Comparison of ENCODE assay signal across 8 mouse cellular contexts in the genomic region with DNA sequence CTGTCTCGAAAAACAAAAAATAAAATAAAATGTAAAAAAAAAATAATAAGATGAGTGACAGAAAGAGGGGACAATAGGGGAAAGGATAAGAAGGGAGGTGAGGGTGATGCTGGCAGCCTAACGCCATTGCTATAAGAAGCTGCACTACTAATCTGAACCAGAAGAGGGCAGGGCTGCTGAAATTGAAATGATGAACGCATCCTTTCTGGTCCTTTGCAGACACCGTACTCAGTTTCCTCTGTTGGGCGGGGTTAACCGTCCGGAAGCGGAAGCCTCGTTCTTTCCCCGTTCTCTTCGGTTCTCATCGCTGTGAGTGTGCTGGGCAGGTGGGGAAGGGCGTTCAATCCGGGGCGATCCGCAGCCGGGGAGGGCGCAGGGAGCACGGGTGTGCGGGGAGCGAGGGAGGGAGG. TPM values are rescaled to one million over a fixed set of nuclear protein-coding genes. Genes with fewer than 3 reads are reported as not detected.
DNase-seq lines count a peak whose midpoint lies in the region; ATAC-seq and TF ChIP-seq lines count a peak whose summit lies in the region.

TSS of gene Rpl38 (plus strand) at position 224 of the 410 bp plus-strand sequence.

- H3K27ac ChIP-seq in embryonic facial prominence, embryonic 11.5 days (replicated peaks; ENCODE audit: low read depth, low read length) = peak within 1 kb of the TSS; percentile 85
- peak within 1 kb of the TSS; percentile 92 for H3K27ac ChIP-seq in intestine, postnatal 0 days (ENCODE audit: low read depth, low read length)
- H3K27ac ChIP-seq in midbrain, embryonic 10.5 days (replicated peaks) = peak within 1 kb of the TSS; percentile 96

- under 1% methylated on average over 21 of the region's 21 CpGs for WGBS in embryonic facial prominence, embryonic 11.5 days
- WGBS in intestine, postnatal 0 days = 1% methylated on average over 21 of the region's 21 CpGs
- under 1% methylated on average over 21 of the region's 21 CpGs for WGBS in midbrain, embryonic 10.5 days

- peak within 1 kb of the TSS; percentile 94 for H3K9ac ChIP-seq in embryonic facial prominence, embryonic 11.5 days (replicated peaks; ENCODE audit: low read length)
- peak within 1 kb of the TSS; percentile 73 for H3K9ac ChIP-seq in intestine, postnatal 0 days (ENCODE audit: low read depth, low read length)

- peak; percentile 85 for DNase-seq in adrenal gland, postnatal 25 days
- peak; percentile 98 for DNase-seq in embryonic facial prominence, embryonic 11.5 days (ENCODE audit: low spot score)
- DNase-seq in left cerebral cortex, postnatal 36 days (ENCODE audit: low spot score in 2 of 2) = peak; percentile 92 to 96
- DNase-seq in midbrain, embryonic 10.5 days (ENCODE audit: low spot score) = peak; percentile 92
- DNase-seq in right cerebral cortex, postnatal 36 days (ENCODE audit: low spot score in 2 of 2) = peak; percentile 88 to 93
- peak; percentile 86 to 91 for DNase-seq in urinary bladder, postnatal 4 days (ENCODE audit: low spot score in 2 of 2)

- H3K27me3 ChIP-seq in embryonic facial prominence, embryonic 11.5 days (ENCODE audit: control insufficient read depth, insufficient read depth, low read length) = no peaks in the 10 kb centered on the region
- H3K27me3 ChIP-seq in intestine, postnatal 0 days (replicated peaks; ENCODE audit: control insufficient read depth, insufficient read depth, low read length) = 0 out of 2 replicates have a peak, but pooled peaks cover 9% of the 10 kb centered on the region
- peaks cover 10% of the 10 kb centered on the region for H3K27me3 ChIP-seq in midbrain, embryonic 10.5 days (ENCODE audit: low read depth, poor library complexity, severe bottlenecking)

- H3K4me2 ChIP-seq in embryonic facial prominence, embryonic 11.5 days (ENCODE audit: low read depth, low read length) = peak within 1 kb of the TSS; percentile 85
- H3K4me2 ChIP-seq in intestine, postnatal 0 days (replicated peaks; ENCODE audit: low read depth) = peak within 1 kb of the TSS; percentile 78

- peak within 1 kb of the TSS; percentile 84 for H3K4me3 ChIP-seq in embryonic facial prominence, embryonic 11.5 days (ENCODE audit: low read depth, low read length)
- peak within 1 kb of the TSS; percentile 81 for H3K4me3 ChIP-seq in intestine, postnatal 0 days (ENCODE audit: low read depth, low read length)
- peak within 1 kb of the TSS; percentile 95 for H3K4me3 ChIP-seq in midbrain, embryonic 10.5 days

- no peaks in the 10 kb centered on the region for H3K4me1 ChIP-seq in embryonic facial prominence, embryonic 11.5 days (ENCODE audit: control insufficient read depth, insufficient read depth, low read length)
- H3K4me1 ChIP-seq in intestine, postnatal 0 days (replicated peaks; ENCODE audit: control insufficient read depth, insufficient read depth, low read length) = 0 out of 2 replicates have a peak, but pooled peaks cover 5% of the 10 kb centered on the region
- peaks cover 30% of the 10 kb centered on the region for H3K4me1 ChIP-seq in midbrain, embryonic 10.5 days

- peak; percentile 38 for ATAC-seq in embryonic facial prominence, embryonic 11.5 days (replicated peaks; ENCODE audit: insufficient number of reproducible peaks, low FRiP score, low TSS enrichment, low read depth)
- ATAC-seq in granulocyte monocyte progenitor cell, adult 5-6 weeks (replicated peaks; ENCODE audit: poor library complexity, severe bottlenecking) = peak; percentile 75
- peak; percentile 85 for ATAC-seq in intestine, postnatal 0 days

- peaks cover under 1% of the 10 kb centered on the region; the same call in 1 of the 2 replicates for H3K36me3 ChIP-seq in embryonic facial prominence, embryonic 11.5 days (replicated peaks; ENCODE audit: control insufficient read depth, insufficient read depth, low read depth, low read length)
- H3K36me3 ChIP-seq in intestine, postnatal 0 days (ENCODE audit: control insufficient read depth, insufficient read depth) = peaks cover 29% of the 10 kb centered on the region
- peaks cover 39% of the 10 kb centered on the region for H3K36me3 ChIP-seq in midbrain, embryonic 10.5 days

- H3K9me3 ChIP-seq in embryonic facial prominence, embryonic 11.5 days (replicated peaks; ENCODE audit: control insufficient read depth, low read length) = no peaks in the 10 kb centered on the region
- H3K9me3 ChIP-seq in intestine, postnatal 0 days (ENCODE audit: control insufficient read depth) = no peaks in the 10 kb centered on the region
- no peaks in the 10 kb centered on the region for H3K9me3 ChIP-seq in midbrain, embryonic 10.5 days (replicated peaks)

- intact Hi-C loops in left cerebral cortex, postnatal 36 days (cut with DNase I) = no loop called here

- TF ChIP-seq CTCF in intestine, postnatal 0 days (IDR thresholded peaks at IDR 0.05; ENCODE audit: low read depth) = peak; percentile 93

RNA-seq across cellular contexts. Expression of gene Rpl38, which starts in this region (rescaled TPM):
- total RNA-seq in adrenal gland, postnatal 25 days (2021) = 1,060 and 1,162 TPM in 2 replicates
- polyA plus RNA-seq in embryonic facial prominence, embryonic 11.5 days (2014; fragmentation: Nextera tagmentation; extraction: Ambion mirVana) = 888 and 938 TPM in 2 replicates
- 2,916 and 3,176 TPM in 2 replicates for total RNA-seq in granulocyte monocyte progenitor cell, adult 5-6 weeks (2014; fragmentation: Nextera tagmentation)
- 2,043 and 3,376 TPM in 2 replicates for total RNA-seq in granulocyte monocyte progenitor cell, adult 5-6 weeks (2017)
- polyA plus RNA-seq in intestine, postnatal 0 days (2015; fragmentation: Nextera tagmentation; extraction: Ambion mirVana) = 922 and 935 TPM in 2 replicates
- 100 to 1,000 TPM; 750 to 833 TPM for total RNA-seq in left cerebral cortex, postnatal 36 days (2021)
- 851 and 1,060 TPM in 2 replicates for polyA plus RNA-seq in midbrain, embryonic 10.5 days (2016; fragmentation: Nextera tagmentation; extraction: Ambion mirVana)

Comparison
In these comparisons a context has a peak if more than half of its experiments do, and no peak if none do; other contexts are left out.
1. Peak in every context shown above with its lines: DNase-seq, ATAC-seq, H3K4me3 ChIP-seq and H3K27ac ChIP-seq.